Mouse (Mus musculus) lung, embryonic 16.5 days (tissue): ENCODE measurements at regions not wholly inside any gene's neighbourhood (a gene's known extent, or its start where the extent isn't known, plus 50 kb on each side); places are given as distances from the start of the nearest gene placed in this dataset.

Source experiments
- ATAC-seq: fragments of 200-750 bp; cut with Nextera tagmentation; 2 replicates; pipeline ENCODE4 v1.8.0; 2017; ENCODE audit warnings: low read depth, mild to moderate bottlenecking, moderate library complexity
- H3K27ac ChIP-seq: fragments of 300-500 bp; sonication (generic); 2 replicates; pipeline ENCODE4 v1.5.1; 2014; ENCODE audit warnings: mild to moderate bottlenecking, control low read depth, low read length
- H3K27me3 ChIP-seq: fragments of 300-500 bp; sonication (generic); 2 replicates; pipeline ENCODE4 v1.6.1; 2014; ENCODE audit warnings: low read depth, low read length, mixed read lengths; ENCODE audit not compliant: control insufficient read depth, insufficient read depth
- H3K36me3 ChIP-seq: fragments of 300-500 bp; sonication (generic); 2 replicates; pipeline ENCODE4 v1.6.1; 2014; ENCODE audit warnings: low read length; ENCODE audit not compliant: control insufficient read depth, insufficient read depth
- H3K4me1 ChIP-seq: fragments of 300-500 bp; sonication (generic); replicated peaks from 2 replicates; pipeline ENCODE4 v1.6.1; 2014; ENCODE audit warnings: low read length, mixed read lengths; ENCODE audit not compliant: control insufficient read depth, insufficient read depth
- H3K4me2 ChIP-seq: fragments of 300-500 bp; sonication (generic); 2 replicates; pipeline ENCODE4 v1.6.1; 2014; ENCODE audit warnings: low read depth, low read length, control low read depth
- H3K4me3 ChIP-seq: fragments of 300-500 bp; sonication (generic); 2 replicates; pipeline ENCODE4 v1.5.1; 2014; ENCODE audit warnings: mild to moderate bottlenecking, low read length, control low read depth
- H3K9ac ChIP-seq: fragments of 300-500 bp; sonication (generic); 2 replicates; pipeline ENCODE4 v1.6.1; 2014; ENCODE audit warnings: low read length, control low read depth
- H3K9me3 ChIP-seq: fragments of 300-500 bp; sonication (generic); 2 replicates; pipeline ENCODE4 v1.6.1; 2016; ENCODE audit warnings: low read length; ENCODE audit not compliant: control insufficient read depth
- WGBS: fragments of 180-500 bp; shearing (Covaris S2); extraction: QIAGEN DNeasy Blood & Tissue Kit; methylation state at CpG from one replicate; pipeline ENCODE4 v1.1.7; 2014; 5-methylcytosine and 5-hydroxymethylcytosine counted together

GRCm38 (mm10) chr2:136652206-136653003, 60.8 kb upstream of the Snap25 start:
- WGBS: 89% methylated on average over 5 of the region's 5 CpGs
- Histone ChIP-seq H3K4me2 (no peak overlapping the region), H3K27me3 (no peaks in the 10 kb centered on the region), H3K4me3 (no peak overlapping the region), H3K27ac (no peak overlapping the region), H3K9ac (no peak overlapping the region), H3K4me1 (no peaks in the 10 kb centered on the region), H3K9me3 (no peaks in the 10 kb centered on the region), H3K36me3 (no peaks in the 10 kb centered on the region)
- no peak for ATAC-seq
